Mouse (Mus musculus): ENCODE results near the gene Slc9a9. TPM values are rescaled to one million over a fixed set of nuclear protein-coding genes. Genes with fewer than 3 reads are reported as not detected.

Gene Slc9a9
- polyA plus RNA-seq, 1 experiment from 2014 or later: 6.1 TPM

- no peak overlapping the region for H3K4me2 ChIP-seq (replicated peaks)
- peaks cover 3% of the 10 kb centered on the region; the same call in 1 of the 2 replicates for H3K9me3 ChIP-seq
- H3K27me3 ChIP-seq: no peaks in the 10 kb centered on the region
- H3K27ac ChIP-seq: no peak overlapping the region
- no peaks in the 10 kb centered on the region for H3K36me3 ChIP-seq
- no peak overlapping the region for H3K4me3 ChIP-seq (replicated peaks)
- 84% methylated on average over 3 of the region's 3 CpGs for WGBS
- peaks cover 12% of the 10 kb centered on the region for H3K4me1 ChIP-seq (replicated peaks)
- no peak overlapping the region for H3K9ac ChIP-seq (replicated peaks)
- ATAC-seq: no peak
These were observed 516.1 kb downstream of the Slc9a9 start for GRCm38 (mm10) chr9:95185840-95186239.

GRCm38 (mm10) chr9:95186386-95187289 lies 516.9 kb downstream of the Slc9a9 start:
- Histone ChIP-seq H3K9ac (replicated peaks) (no peak overlapping the region), H3K4me3 (replicated peaks) (no peak overlapping the region)

DNA sequence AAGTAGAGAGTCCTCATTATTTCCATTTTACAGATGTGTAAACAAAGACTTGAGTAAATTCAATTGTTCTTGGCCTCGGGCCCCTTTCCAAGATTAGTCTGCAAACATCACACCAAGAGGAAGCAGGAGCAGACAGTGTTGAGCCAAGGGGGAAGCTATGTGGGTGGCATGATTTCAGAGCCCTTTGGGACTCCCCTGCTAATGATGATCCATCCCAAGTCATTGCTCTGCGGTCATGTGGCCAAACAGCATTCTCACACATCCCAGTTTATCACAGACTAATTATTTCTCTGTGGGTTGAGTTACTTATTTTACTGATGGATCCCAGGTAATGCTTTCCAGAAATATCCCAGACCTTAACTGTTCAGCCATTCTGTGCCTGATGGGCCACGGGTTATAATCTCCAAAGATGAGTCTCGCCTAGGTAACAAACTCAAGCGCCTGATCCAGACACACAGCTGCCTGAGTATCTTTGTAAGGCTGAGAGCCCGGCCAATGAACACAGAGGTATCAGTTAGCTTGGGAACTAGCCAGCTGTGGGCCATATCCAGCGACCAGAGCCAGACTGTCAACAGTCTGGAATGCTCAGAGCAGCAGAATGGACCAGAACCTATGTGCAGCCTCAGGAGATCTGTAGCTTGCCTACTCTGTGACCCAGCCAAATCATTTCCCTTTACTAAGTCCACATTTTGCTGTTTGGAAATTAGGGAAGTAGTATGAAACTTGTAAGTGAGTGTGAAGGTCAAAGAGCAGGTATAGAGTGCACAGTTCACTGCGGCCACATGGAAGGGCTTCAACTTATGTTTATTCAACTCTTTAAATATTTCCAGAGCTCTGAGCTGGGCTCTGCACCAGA lies 518.9 kb downstream of the Slc9a9 start:
- Histone ChIP-seq H3K4me1 (replicated peaks) (no peaks in the 10 kb centered on the region), H3K4me3 (replicated peaks) (no peak overlapping the region), H3K27me3 (no peaks in the 10 kb centered on the region), H3K9me3 (peaks cover 3% of the 10 kb centered on the region; the same call in 1 of the 2 replicates), H3K4me2 (replicated peaks) (no peak overlapping the region), H3K27ac (no peak overlapping the region), H3K9ac (replicated peaks) (no peak overlapping the region), H3K36me3 (no peaks in the 10 kb centered on the region)
- WGBS: 85% methylated on average over 8 of the region's 8 CpGs
- ATAC-seq: no peak

More at GRCm38 (mm10) chr9:95186386-95187289, 516.9 kb downstream of the Slc9a9 start:
- no peak for ATAC-seq
- Histone ChIP-seq H3K36me3 (no peaks in the 10 kb centered on the region), H3K27me3 (no peaks in the 10 kb centered on the region), H3K4me2 (replicated peaks) (no peak overlapping the region), H3K9me3 (peaks cover 3% of the 10 kb centered on the region; the same call in 1 of the 2 replicates), H3K4me1 (replicated peaks) (peaks cover 5% of the 10 kb centered on the region), H3K27ac (no peak overlapping the region)
- 64% methylated on average over 15 of the region's 15 CpGs for WGBS

DNA sequence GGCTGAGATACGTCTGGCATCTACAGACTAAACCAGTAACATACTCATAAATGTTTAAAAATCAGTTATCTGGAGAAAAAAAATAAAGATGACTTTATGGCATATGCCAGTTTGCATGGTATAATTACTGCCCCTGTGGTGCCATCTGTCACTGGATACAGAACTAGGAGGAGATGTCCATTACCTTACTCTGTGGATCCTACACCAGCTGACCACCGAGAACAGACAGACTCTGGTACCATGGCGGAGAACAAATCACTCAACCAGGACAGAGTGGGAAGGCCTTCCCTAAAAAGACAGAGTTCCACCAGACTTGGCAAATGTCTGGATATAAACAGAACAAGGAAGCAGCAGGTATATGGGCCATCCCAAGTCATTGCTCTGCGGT lies 519.5 kb downstream of the Slc9a9 start:
- WGBS: 93% methylated on average over 4 of the region's 4 CpGs
- peaks cover 3% of the 10 kb centered on the region; the same call in 1 of the 2 replicates for H3K9me3 ChIP-seq
- no peak for ATAC-seq
- H3K36me3 ChIP-seq: no peaks in the 10 kb centered on the region
- H3K4me2 ChIP-seq (replicated peaks): no peak overlapping the region
- H3K4me1 ChIP-seq (replicated peaks): no peaks in the 10 kb centered on the region
- no peak overlapping the region for H3K4me3 ChIP-seq (replicated peaks)
- no peaks in the 10 kb centered on the region for H3K27me3 ChIP-seq
- no peak overlapping the region for H3K9ac ChIP-seq (replicated peaks)
- H3K27ac ChIP-seq: no peak overlapping the region

DNA sequence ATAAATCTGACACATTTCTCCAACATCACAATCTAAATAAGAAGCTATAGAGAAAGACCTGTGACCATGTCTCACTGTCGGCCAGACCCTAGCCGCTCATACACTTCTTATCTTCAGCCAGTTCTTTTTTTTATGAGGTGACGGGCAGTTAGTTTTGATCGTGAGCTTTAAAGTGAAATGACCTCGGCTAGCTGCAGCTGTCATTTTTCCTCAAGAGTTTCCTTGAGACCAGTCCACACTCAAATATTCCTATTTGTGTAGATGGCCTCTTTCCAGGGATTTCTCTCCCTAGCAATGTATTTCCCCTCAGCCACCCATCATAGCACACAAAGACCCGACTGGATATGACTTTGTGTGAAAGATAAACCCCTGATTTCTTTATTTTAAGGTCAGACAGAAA lies 521.7 kb downstream of the Slc9a9 start:
- Histone ChIP-seq H3K27me3 (no peaks in the 10 kb centered on the region), H3K4me2 (replicated peaks) (no peak overlapping the region), H3K4me1 (replicated peaks) (no peaks in the 10 kb centered on the region), H3K9ac (replicated peaks) (no peak overlapping the region), H3K4me3 (replicated peaks) (no peak overlapping the region), H3K36me3 (no peaks in the 10 kb centered on the region), H3K9me3 (no peaks in the 10 kb centered on the region), H3K27ac (no peak overlapping the region)
- no peak for ATAC-seq
- 86% methylated on average over 6 of the region's 6 CpGs for WGBS

DNA sequence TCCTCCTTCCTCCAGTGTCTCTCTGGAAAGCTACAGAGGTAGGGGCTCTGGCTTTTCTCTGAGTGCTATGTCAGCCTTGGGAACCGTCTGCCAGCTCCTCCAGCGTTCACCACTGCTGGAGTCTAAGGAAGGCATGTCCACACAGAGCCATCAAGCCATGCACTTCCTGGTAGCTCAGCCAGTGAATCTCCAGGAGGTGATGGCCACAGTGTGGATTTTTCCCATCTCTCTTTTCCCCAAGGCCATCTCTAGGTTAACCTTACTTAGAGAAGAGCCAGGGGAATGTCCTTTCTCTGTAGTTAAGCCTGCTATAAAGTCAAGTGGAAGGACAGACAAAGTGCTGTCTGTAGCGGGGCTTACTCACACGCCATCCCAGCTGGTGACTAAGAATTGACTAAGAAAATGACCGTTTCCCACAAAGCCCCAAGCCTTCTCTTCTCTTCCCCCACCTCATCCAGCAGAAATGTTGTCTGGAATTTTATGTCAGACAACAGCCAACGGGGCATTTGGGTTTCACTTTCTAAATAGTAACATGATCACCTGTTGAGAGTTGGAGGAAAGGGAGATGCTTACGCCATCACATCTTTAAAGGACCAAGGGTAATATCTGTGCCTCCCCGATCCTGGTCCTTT lies 523.3 kb downstream of the Slc9a9 start:
- Histone ChIP-seq H3K27ac (no peak overlapping the region), H3K9ac (replicated peaks) (no peak overlapping the region), H3K36me3 (no peaks in the 10 kb centered on the region), H3K27me3 (no peaks in the 10 kb centered on the region), H3K4me3 (replicated peaks) (no peak overlapping the region), H3K4me1 (replicated peaks) (0 out of 2 replicates have a peak, but pooled peaks cover 7% of the 10 kb centered on the region), H3K9me3 (no peaks in the 10 kb centered on the region), H3K4me2 (replicated peaks) (no peak overlapping the region)
- ATAC-seq: no peak
- 87% methylated on average over 8 of the region's 8 CpGs for WGBS

GRCm38 (mm10) chr9:95193672-95194071 lies 524.0 kb downstream of the Slc9a9 start:
- no peaks in the 10 kb centered on the region for H3K9me3 ChIP-seq
- H3K27ac ChIP-seq: no peak overlapping the region
- 0 out of 2 replicates have a peak, but pooled peaks cover 7% of the 10 kb centered on the region for H3K4me1 ChIP-seq (replicated peaks)
- H3K36me3 ChIP-seq: no peaks in the 10 kb centered on the region
- no peak overlapping the region for H3K4me2 ChIP-seq (replicated peaks)
- no peak overlapping the region for H3K4me3 ChIP-seq (replicated peaks)
- no peak for ATAC-seq
- H3K9ac ChIP-seq (replicated peaks): no peak overlapping the region
- 83% methylated on average over 3 of the region's 3 CpGs for WGBS
- no peaks in the 10 kb centered on the region for H3K27me3 ChIP-seq

GRCm38 (mm10) chr9:95194158-95194557 lies 524.4 kb downstream of the Slc9a9 start:
- Histone ChIP-seq H3K4me3 (replicated peaks) (no peak overlapping the region), H3K27ac (no peak overlapping the region), H3K4me1 (replicated peaks) (0 out of 2 replicates have a peak, but pooled peaks cover 7% of the 10 kb centered on the region), H3K4me2 (replicated peaks) (no peak overlapping the region), H3K36me3 (no peaks in the 10 kb centered on the region), H3K9ac (replicated peaks) (no peak overlapping the region), H3K27me3 (no peaks in the 10 kb centered on the region), H3K9me3 (no peaks in the 10 kb centered on the region)
- WGBS: 85% methylated on average over 5 of the region's 5 CpGs
- ATAC-seq: no peak

- WGBS: 79% methylated on average over 7 of the region's 7 CpGs
- Histone ChIP-seq H3K9ac (replicated peaks) (no peak overlapping the region), H3K36me3 (no peaks in the 10 kb centered on the region), H3K4me1 (replicated peaks) (peaks cover 6% of the 10 kb centered on the region; the same call in 1 of the 2 replicates), H3K4me3 (replicated peaks) (no peak overlapping the region), H3K27ac (no peak overlapping the region), H3K4me2 (replicated peaks) (no peak overlapping the region), H3K9me3 (no peaks in the 10 kb centered on the region), H3K27me3 (no peaks in the 10 kb centered on the region)
- ATAC-seq: no peak
These were observed 538.0 kb downstream of the Slc9a9 start for GRCm38 (mm10) chr9:95207661-95208060.

DNA sequence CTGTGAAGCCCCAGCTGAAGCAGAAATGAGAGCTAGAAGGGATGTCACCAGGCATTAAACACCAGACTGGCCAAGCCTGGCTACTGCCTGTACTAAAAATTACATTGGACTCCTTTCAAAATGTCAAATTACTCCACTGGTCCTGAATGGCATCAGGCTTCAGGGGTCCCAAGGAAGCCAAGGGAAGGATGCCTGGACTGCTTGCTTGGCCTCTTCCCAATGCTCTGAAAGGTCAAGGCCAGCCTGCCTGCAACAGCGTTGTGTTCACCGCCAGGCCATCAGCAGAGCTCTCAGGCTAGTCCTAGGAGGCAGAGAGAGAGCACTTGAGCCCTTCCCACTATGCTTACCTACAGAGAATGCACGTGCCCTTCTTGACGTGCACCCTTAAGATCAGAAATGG lies 539.0 kb downstream of the Slc9a9 start:
- H3K4me1 ChIP-seq (replicated peaks): peaks cover 6% of the 10 kb centered on the region; the same call in 1 of the 2 replicates
- ATAC-seq: no peak
- no peak overlapping the region for H3K9ac ChIP-seq (replicated peaks)
- no peaks in the 10 kb centered on the region for H3K9me3 ChIP-seq
- no peak overlapping the region for H3K4me2 ChIP-seq (replicated peaks)
- 87% methylated on average over 4 of the region's 4 CpGs for WGBS
- no peaks in the 10 kb centered on the region for H3K36me3 ChIP-seq
- no peak overlapping the region for H3K27ac ChIP-seq
- H3K27me3 ChIP-seq: no peaks in the 10 kb centered on the region
- no peak overlapping the region for H3K4me3 ChIP-seq (replicated peaks)

- Histone ChIP-seq H3K36me3 (no peaks in the 10 kb centered on the region), H3K9me3 (no peaks in the 10 kb centered on the region), H3K4me1 (replicated peaks) (no peaks in the 10 kb centered on the region), H3K4me2 (replicated peaks) (no peak overlapping the region), H3K4me3 (replicated peaks) (no peak overlapping the region), H3K27ac (no peak overlapping the region), H3K9ac (replicated peaks) (no peak overlapping the region), H3K27me3 (no peaks in the 10 kb centered on the region)
- WGBS: 81% methylated on average over 3 of the region's 3 CpGs
- ATAC-seq: no peak
These were observed 550.3 kb downstream of the Slc9a9 start for GRCm38 (mm10) chr9:95220009-95220408.
